Mouse (Mus musculus) embryonic facial prominence, embryonic 11.5 days (tissue): ENCODE results near the gene Creld1. TPM values are rescaled to one million over a fixed set of nuclear protein-coding genes. Genes with fewer than 3 reads are reported as not detected.

Source experiments
- ATAC-seq: fragments of 200-750 bp; cut with Nextera tagmentation; replicated peaks from 2 replicates; pipeline ENCODE4 v1.8.0; 2017; ENCODE audit warnings: low read depth; ENCODE audit not compliant: insufficient number of reproducible peaks, low FRiP score, low TSS enrichment
- DNase-seq: peaks from one replicate; pipeline ENCODE4 v3.0.0-alpha.2; 2015; ENCODE audit warnings: low spot score
- H3K27ac ChIP-seq: fragments of 300-500 bp; sonication (generic); replicated peaks from 2 replicates; pipeline ENCODE4 v1.5.1; 2014; ENCODE audit warnings: mild to moderate bottlenecking, low read depth, low read length, control low read depth
- H3K27me3 ChIP-seq: fragments of 300-500 bp; sonication (generic); 2 replicates; pipeline ENCODE4 v1.6.1; 2014; ENCODE audit warnings: mild to moderate bottlenecking, low read length, moderate library complexity, mixed read lengths; ENCODE audit not compliant: control insufficient read depth, insufficient read depth
- H3K36me3 ChIP-seq: fragments of 300-500 bp; sonication (generic); replicated peaks from 2 replicates; pipeline ENCODE4 v1.6.1; 2014; ENCODE audit warnings: low read depth, mild to moderate bottlenecking, low read length, moderate library complexity, mixed read lengths; ENCODE audit not compliant: control insufficient read depth, insufficient read depth
- H3K4me1 ChIP-seq: fragments of 300-500 bp; sonication (generic); 2 replicates; pipeline ENCODE4 v1.6.1; 2014; ENCODE audit warnings: low read length, mixed read lengths; ENCODE audit not compliant: control insufficient read depth, insufficient read depth
- H3K4me2 ChIP-seq: fragments of 300-500 bp; sonication (generic); 2 replicates; pipeline ENCODE4 v1.6.1; 2014; ENCODE audit warnings: low read depth, mild to moderate bottlenecking, control low read depth, low read length, moderate library complexity
- H3K4me3 ChIP-seq: fragments of 300-500 bp; sonication (generic); 2 replicates; pipeline ENCODE4 v1.5.1; 2014; ENCODE audit warnings: low read depth, low read length, control low read depth
- H3K9ac ChIP-seq: fragments of 300-500 bp; sonication (generic); replicated peaks from 2 replicates; pipeline ENCODE4 v1.6.1; 2014; ENCODE audit warnings: mild to moderate bottlenecking, control low read depth, low read length
- H3K9me3 ChIP-seq: fragments of 300-500 bp; sonication (generic); replicated peaks from 2 replicates; pipeline ENCODE4 v1.6.1; 2016; ENCODE audit warnings: mild to moderate bottlenecking, low read length, inconsistent platforms, mixed read lengths; ENCODE audit not compliant: control insufficient read depth
- WGBS: fragments of 180-500 bp; shearing (Covaris S2); extraction: QIAGEN DNeasy Blood & Tissue Kit; methylation state at CpG from one replicate; pipeline ENCODE4 v1.1.7; 2014; 5-methylcytosine and 5-hydroxymethylcytosine counted together
- polyA plus RNA-seq: library from polyadenylated mRNA; unstranded; fragments of >200 nt; fragmentation: Nextera tagmentation; extraction: Ambion mirVana; gene quantifications from 2 replicates; pipeline ENCODE4 v1.2.1, GENCODE M21; 2014

Gene Creld1
- polyA plus RNA-seq, 1 experiment from 2014 or later: 13.1 TPM

- 57% methylated on average over 10 of the region's 10 CpGs for WGBS
Measured at GRCm38 (mm10) chr6:113458635-113459034, 24.5 kb upstream of the Creld1 start.

GRCm38 (mm10) chr6:113464040-113464439 is 19.1 kb upstream of the Creld1 start:
- no peak overlapping the region for H3K4me2 ChIP-seq
- ATAC-seq: no peak
- no peak overlapping the region for H3K9ac ChIP-seq
- H3K4me3 ChIP-seq: no peak overlapping the region
- no peaks in the 10 kb centered on the region for H3K4me1 ChIP-seq
- H3K36me3 ChIP-seq: no peaks in the 10 kb centered on the region
- H3K27me3 ChIP-seq: no peaks in the 10 kb centered on the region
- WGBS: 70% methylated on average over 7 of the region's 7 CpGs
- no peak for DNase-seq
- no peaks in the 10 kb centered on the region for H3K9me3 ChIP-seq
- H3K27ac ChIP-seq: no peak overlapping the region

More at GRCm38 (mm10) chr6:113458635-113459034, 24.5 kb upstream of the Creld1 start:
- no peaks in the 10 kb centered on the region for H3K4me1 ChIP-seq
- peak; percentile 38 for DNase-seq
- H3K36me3 ChIP-seq: no peaks in the 10 kb centered on the region
- H3K4me2 ChIP-seq: no peak overlapping the region; the same call in 1 of the 2 replicates
- ATAC-seq: no peak
- H3K4me3 ChIP-seq: no peak overlapping the region
- H3K27ac ChIP-seq: no peak overlapping the region
- H3K9me3 ChIP-seq: no peaks in the 10 kb centered on the region
- no peaks in the 10 kb centered on the region for H3K27me3 ChIP-seq
- no peak overlapping the region for H3K9ac ChIP-seq

- no peak for ATAC-seq
- H3K36me3 ChIP-seq: no peaks in the 10 kb centered on the region
- 55% methylated on average over 5 of the region's 5 CpGs for WGBS
- H3K9me3 ChIP-seq: no peaks in the 10 kb centered on the region
- H3K9ac ChIP-seq: no peak overlapping the region
- peaks cover 6% of the 10 kb centered on the region for H3K4me1 ChIP-seq
- H3K27ac ChIP-seq: no peak overlapping the region
- DNase-seq: no peak
- H3K4me3 ChIP-seq: no peak overlapping the region
- H3K27me3 ChIP-seq: peaks cover 11% of the 10 kb centered on the region
- no peak overlapping the region for H3K4me2 ChIP-seq
Measured at GRCm38 (mm10) chr6:113465602-113466001, 17.5 kb upstream of the Creld1 start.

GRCm38 (mm10) chr6:113468512-113468911 is 14.6 kb upstream of the Creld1 start:
- H3K4me3 ChIP-seq: no peak overlapping the region
- 67% methylated on average over 3 of the region's 3 CpGs for WGBS
- peaks cover 17% of the 10 kb centered on the region for H3K27me3 ChIP-seq
- H3K9ac ChIP-seq: no peak overlapping the region
- H3K4me2 ChIP-seq: no peak overlapping the region
- H3K36me3 ChIP-seq: no peaks in the 10 kb centered on the region
- no peaks in the 10 kb centered on the region for H3K9me3 ChIP-seq
- no peak overlapping the region for H3K27ac ChIP-seq
- ATAC-seq (no peak), DNase-seq (no peak)
- peaks cover 6% of the 10 kb centered on the region for H3K4me1 ChIP-seq

GRCm38 (mm10) chr6:113469021-113469420 is 14.1 kb upstream of the Creld1 start:
- Histone ChIP-seq H3K27me3 (peaks cover 17% of the 10 kb centered on the region), H3K36me3 (no peaks in the 10 kb centered on the region), H3K4me2 (peak overlapping the region; percentile 64), H3K9ac (peak overlapping the region; percentile 52; the same call in 1 of the 2 replicates), H3K9me3 (no peaks in the 10 kb centered on the region), H3K27ac (no peak overlapping the region), H3K4me3 (peak overlapping the region; percentile 32; the same call in 1 of the 2 replicates), H3K4me1 (peaks cover 6% of the 10 kb centered on the region)
- DNase-seq (peak; percentile 86), ATAC-seq (no peak)
- WGBS: 9% methylated on average over 9 of the region's 9 CpGs

GRCm38 (mm10) chr6:113469432-113469831 is 13.7 kb upstream of the Creld1 start:
- H3K4me2 ChIP-seq: peak overlapping the region; percentile 64
- 1% methylated on average over 31 of the region's 31 CpGs for WGBS
- H3K9ac ChIP-seq: peak overlapping the region; percentile 52
- no peak overlapping the region for H3K27ac ChIP-seq
- no peaks in the 10 kb centered on the region for H3K36me3 ChIP-seq
- ATAC-seq (peak; percentile 54; the same call in 1 of the 2 replicates), DNase-seq (peak; percentile 82)
- peaks cover 17% of the 10 kb centered on the region for H3K27me3 ChIP-seq
- H3K4me1 ChIP-seq: peaks cover 6% of the 10 kb centered on the region
- no peaks in the 10 kb centered on the region for H3K9me3 ChIP-seq
- H3K4me3 ChIP-seq: peak overlapping the region; percentile 32

- Histone ChIP-seq H3K27ac (no peak within 1 kb of the TSS), H3K4me3 (no peak within 1 kb of the TSS), H3K9me3 (no peaks in the 10 kb centered on the region), H3K36me3 (no peaks in the 10 kb centered on the region), H3K4me1 (peaks cover 6% of the 10 kb centered on the region), H3K27me3 (peaks cover 17% of the 10 kb centered on the region), H3K4me2 (peak within 1 kb of the TSS; percentile 6; the same call in 1 of the 2 replicates), H3K9ac (peak within 1 kb of the TSS; percentile 19; the same call in 1 of the 2 replicates)
- ATAC-seq (no peak), DNase-seq (peak; percentile 21)
- WGBS: 24% methylated on average over 12 of the region's 12 CpGs
Measured at GRCm38 (mm10) chr6:113471297-113471936, 11.7 kb upstream of the Creld1 start, which contains the start of gene Il17rc. Gene Il17rc, plus strand, starts transcription at chr6:113471427.

- Histone ChIP-seq H3K27me3 (peaks cover 17% of the 10 kb centered on the region), H3K4me3 (no peak overlapping the region), H3K4me2 (no peak overlapping the region), H3K4me1 (peaks cover 6% of the 10 kb centered on the region), H3K9ac (no peak overlapping the region), H3K36me3 (no peaks in the 10 kb centered on the region), H3K27ac (no peak overlapping the region), H3K9me3 (no peaks in the 10 kb centered on the region)
- no peak for DNase-seq
- no peak for ATAC-seq
- 62% methylated on average over 10 of the region's 10 CpGs for WGBS
Measured at GRCm38 (mm10) chr6:113472061-113472460, 11.0 kb upstream of the Creld1 start.
